Mouse (Mus musculus) olfactory bulb, adult 2 months (tissue): Measurements from ENCODE around the gene Ncl.

ENCODE experiments used
- CTCF ChIP-seq: fragments of 200-500 bp; IDR thresholded peaks from 2 replicates; pipeline ENCODE4 v1.5.1; 2012; ENCODE audit warnings: low read depth, mild to moderate bottlenecking, low read length, moderate library complexity; ENCODE audit not compliant: insufficient read depth
- POLR2A ChIP-seq: fragments of 200-500 bp; IDR thresholded peaks from 2 replicates; pipeline ENCODE4 v1.6.1; 2012; ENCODE audit warnings: mild to moderate bottlenecking, low read depth, low read length, moderate library complexity; ENCODE audit not compliant: insufficient read depth

DNA sequence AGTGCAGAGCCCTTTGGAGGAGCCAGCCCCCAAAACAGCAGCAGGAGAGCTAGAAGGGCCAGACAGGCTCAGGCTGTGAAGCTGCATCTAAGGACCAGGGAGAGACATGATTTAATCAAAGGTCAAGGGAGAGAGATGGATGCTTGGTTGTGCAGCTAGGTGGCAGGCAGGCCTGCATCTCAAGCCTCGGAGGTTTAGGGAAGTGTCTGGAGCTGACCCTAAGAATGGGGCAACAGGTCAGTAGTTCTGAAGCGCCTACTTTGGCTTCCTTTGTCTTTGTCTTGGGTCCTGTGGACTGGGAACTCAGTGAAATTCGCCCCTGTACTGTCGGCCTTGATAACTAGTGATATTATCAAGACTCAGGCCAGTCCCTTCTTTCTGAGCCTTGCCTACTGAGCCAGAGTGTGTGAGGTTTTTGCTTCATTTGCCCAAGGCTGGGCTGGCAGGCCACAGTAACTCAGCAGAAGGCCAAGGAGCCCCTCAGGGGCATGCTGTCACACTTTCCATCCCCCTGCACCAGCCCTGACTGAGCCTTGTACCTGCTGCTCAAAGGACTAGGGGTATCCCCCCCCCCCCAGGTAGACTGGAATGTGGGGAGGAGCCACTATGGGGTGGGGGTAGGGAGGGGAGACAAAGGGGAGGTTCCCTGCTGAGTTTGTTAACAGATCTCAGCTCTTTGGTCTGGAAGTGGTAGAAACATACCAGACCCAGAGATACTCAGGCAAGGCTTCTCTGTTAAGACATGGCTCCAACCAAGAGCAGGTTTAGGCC, 51.1 kb downstream of the Ncl start:
- no peak for TF ChIP-seq CTCF
- no peak for TF ChIP-seq POLR2A
